Mouse (Mus musculus): Measurements from ENCODE around the gene Stil. TPM values are rescaled to one million over a fixed set of nuclear protein-coding genes. Genes with fewer than 3 reads are reported as not detected.
A peak's percentile ranks its signal among the peaks of the same experiment; 100 is the strongest.

Gene Stil
- total RNA-seq, 2 experiments from 2014 or later, result 0.56 to 0.79 TPM

DNA sequence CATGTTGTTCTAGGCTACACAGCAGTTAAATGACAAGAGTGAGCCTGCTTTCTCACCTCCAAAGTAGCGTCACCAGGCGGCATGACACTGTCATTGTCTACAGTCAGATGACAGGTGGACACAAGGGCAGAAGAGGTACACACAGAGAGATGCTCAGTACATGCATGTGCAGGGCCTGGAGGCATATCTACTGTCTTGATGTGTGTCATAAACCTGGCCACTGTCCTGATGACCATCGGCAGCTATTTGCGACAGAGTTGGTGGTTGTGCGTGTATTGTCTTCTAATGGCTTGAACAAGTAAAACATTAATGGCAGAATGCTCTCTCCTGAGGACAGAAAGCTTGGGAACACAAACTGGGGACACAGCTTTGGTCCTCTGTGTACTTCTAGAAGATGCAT is 51.3 kb downstream of the Stil start:
- no peak for DNase-seq

DNA sequence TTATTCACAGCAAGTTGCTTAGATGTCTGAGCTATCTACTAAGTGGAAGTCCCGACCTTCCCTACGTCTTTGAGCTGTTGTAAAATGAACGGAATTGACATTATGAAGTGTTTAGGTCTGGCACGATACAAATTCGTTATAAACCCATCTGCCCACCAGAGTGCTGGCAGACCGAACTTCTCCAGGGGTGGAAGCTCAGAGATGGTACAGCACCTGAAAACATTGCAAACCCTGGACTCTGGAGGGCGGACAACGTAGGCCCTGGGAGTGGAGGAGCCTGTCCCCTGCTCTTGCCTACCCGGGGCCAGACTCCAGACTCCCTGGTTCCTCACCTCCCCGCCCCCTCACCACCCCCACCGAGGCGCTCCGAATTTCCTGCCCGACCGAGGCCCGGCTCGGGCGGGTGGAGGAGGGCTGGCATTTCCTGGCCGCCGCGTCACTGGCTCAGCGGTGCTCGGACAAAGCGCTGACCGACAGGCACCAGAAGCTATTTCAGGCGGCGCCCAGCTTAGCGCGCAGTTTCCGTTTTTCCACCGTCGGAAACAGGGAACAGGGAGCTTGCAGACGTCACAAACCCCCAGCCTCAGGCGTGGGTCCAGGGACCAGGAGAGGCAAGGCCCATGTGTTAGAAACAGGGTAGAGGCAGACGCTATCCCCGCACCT is 52.5 kb downstream of the Stil start:
- DNase-seq, result peak; percentile 74 to 81

DNA sequence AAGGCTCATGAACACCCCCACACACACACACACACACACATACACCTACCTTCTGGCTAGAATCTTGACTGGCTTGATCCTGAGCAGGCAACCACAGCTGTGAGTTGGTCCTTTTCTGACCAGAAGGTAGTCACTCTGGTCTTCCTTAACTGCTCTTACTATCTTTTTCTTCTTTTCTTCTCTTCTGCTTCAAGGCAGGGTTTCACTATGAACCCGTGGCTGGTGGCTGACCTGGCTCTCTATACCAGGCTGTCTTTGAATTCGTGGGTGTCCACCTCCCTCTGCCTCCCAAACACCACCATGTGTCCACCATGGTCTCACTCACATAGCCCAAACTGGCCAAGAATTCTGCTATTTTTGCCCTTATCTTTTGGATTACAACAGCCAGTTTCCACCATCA is 55.1 kb downstream of the Stil start:
- no peak for DNase-seq

DNA sequence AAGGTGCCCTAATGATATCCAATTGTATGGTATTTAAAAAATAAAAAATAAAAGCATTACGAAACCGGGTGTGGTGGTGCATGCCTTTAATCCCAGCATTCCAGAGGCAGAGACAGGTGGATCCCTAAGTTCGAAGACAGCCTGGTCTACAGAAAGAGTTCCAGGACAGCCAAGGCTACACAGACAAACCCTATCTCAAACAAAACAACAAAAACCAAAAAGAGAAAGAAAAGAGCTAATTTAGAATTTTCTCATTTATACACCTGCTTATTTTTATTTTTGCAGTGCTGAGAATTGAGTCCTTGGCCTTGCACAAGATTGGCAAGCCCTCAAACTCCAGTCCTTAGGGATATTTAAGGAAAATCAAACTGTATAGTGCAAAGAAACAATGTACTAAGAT is 55.7 kb downstream of the Stil start:
- DNase-seq, result no peak

DNA sequence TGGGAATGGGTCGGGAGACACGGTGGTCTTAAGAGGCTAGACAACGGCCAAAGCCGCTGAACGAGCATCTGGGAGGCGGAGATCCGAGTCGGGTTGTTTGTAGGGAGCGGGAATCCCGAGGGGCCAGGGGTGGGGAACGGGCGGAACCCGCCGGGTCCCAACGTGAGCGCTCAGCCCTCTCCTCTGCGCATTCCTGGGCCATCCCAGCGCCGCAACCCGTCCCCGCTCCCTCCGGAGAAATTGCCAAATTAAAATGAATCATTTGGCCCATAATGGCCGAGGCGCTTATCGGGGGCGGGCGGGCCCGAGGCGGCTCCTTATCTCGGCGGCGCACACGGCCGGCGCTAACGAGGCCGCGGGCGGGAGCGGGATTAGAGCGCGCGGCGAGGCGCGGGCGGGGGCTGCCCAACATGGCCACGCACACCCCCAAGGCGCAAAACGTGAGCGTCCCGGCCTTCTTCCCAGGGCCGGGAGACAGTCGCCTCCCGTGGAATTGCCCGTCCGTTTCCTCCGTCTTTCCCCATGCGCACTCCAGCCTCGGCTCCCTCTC is 56.5 kb downstream of the Stil start, which contains the start of gene Tal1:
Gene Tal1 (plus strand): TSS at position 56 of the 550 bp plus-strand sequence.
- peak in 1 of 2 experiments; percentile 33 for DNase-seq

GRCm38 (mm10) chr4:115056921-115057673 is 57.1 kb downstream of the Stil start:
- DNase-seq, result peak; percentile 58 to 66

DNA sequence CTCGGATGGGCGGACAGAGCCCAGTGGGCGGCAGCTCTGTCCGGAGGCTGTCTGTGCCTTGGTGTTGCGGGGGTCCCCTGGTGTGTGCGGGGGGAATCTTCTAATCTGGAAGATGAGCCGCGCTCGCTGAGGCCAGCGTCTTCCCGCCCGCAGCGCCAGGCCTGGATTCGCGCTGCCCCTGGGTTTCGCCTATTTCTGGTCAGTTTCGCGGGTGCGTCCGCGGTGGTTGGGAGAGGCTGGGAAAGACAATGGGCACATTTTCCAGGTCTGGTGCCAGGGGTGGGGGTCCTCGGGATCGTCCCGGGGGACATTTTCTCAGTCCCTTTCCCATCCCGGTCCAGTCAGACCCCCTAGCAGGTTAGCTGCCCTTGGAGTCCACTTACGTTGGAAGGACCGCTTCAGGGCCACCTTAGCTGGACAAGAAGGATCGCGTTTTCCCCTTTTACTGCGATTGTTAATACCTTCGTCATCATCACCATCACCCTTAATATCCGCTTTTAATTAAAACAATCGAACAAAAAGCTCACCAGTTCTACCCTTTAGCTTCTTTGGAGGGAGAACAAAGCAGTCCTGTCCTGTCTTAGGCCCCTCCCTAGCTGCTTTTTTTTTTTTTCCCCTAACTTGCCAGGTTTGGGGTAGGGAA is 57.8 kb downstream of the Stil start:
- no peak for DNase-seq

DNA sequence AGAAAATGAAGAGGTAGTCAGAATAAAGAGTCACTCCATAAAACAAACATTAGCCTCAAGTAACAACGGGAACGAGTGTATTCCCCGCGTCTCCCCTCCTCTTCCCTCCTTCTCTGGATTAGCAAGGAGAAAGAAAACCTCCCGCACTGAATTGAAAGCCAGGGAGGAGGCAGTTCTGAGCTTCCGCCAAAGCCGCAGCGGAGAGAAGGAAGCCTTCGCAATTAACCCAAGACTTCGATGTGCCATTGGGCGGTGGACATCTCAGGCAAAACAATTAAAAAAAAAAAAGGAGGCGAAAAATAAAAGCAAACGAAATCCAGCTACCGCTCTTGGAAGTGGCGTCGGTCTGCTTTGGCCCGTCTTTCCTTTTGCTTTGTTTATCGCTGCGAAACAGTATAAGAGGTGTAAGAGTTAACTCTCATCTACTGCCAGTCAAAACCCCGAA is 58.4 kb downstream of the Stil start:
- DNase-seq, result peak in 1 of 2 experiments; percentile 12

DNA sequence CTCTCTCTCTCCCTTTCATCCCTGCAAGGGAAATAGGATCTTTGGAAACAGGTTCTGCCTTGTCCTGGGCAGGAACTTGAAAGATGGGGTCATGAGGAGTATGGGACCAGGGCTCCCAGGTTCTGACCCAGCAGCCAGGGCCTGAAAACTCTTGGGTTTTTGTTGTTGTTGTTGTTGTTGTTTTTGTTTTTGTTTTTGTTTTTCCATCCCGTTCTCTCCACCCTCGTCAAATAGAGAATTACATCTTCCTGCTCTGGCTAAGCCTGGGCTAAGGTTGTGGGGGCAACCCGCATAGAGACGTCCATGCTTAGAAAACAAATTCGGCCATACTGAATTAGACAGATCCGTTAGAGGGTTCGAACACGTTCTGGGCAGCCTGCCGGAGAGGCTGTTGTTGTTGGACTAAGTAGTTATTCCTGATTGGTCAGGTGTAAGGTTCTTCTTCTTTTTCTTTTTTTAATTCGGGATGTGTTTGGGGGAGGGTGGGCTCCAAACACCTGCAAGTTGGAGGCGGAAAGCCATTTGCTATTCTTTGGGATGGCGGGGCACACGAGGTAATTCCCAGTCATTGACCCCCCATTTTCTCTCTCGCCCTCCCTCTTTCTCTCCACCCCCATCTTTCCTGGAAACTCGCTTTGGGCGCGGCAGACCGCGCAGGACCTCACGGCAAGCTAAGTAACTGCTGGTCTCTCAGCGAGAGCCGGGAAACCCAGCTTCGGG is 59.1 kb downstream of the Stil start:
- DNase-seq, result no peak

GRCm38 (mm10) chr4:115059871-115060270 is 59.9 kb downstream of the Stil start:
- DNase-seq, result peak in 1 of 2 experiments; percentile 32

GRCm38 (mm10) chr4:115060753-115061152 is 60.8 kb downstream of the Stil start:
- DNase-seq, result no peak

DNA sequence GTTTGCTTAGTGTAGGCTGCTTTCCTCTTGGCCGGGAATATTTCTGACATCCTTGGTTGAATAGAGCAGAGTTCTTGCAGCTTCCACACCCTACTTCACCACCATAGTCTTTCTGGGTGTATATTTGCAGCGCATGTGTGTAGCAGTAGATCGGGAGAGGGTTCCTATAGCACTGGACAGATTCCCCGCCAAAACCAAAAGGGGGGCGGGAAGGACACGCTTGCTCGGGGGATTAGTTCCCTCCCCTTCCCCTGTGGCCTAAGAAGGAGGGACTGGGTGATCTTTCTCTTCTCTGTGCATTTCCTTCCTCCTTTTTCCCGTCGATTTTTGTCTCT is 62.5 kb downstream of the Stil start:
- DNase-seq, result no peak

- peak; percentile 32 to 53 for DNase-seq
These were observed 63.0 kb downstream of the Stil start for GRCm38 (mm10) chr4:115062875-115063517.

- DNase-seq, result no peak
These were observed 63.7 kb downstream of the Stil start for GRCm38 (mm10) chr4:115063518-115064239.

- no peak for DNase-seq
These were observed 71.7 kb downstream of the Stil start for GRCm38 (mm10) chr4:115071668-115072067.

DNA sequence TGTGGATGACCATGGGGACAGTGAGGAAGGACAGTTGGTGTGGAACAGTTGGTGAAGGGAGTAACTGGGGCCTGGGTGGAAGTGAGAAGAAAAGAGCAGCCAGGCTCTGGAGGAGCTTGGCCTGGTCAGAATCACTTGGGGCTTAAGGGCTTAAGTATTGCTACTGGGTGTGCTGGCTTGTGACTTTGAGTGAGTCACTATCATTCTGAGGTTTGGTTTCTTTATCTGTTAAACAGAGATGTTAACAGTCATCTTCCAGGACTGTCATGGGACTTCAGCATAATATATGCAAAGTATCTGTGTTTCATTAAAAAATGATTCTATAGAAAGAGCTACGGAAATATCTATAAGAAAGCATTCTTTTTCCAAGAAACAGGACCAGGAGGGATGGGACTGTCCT is 74.8 kb downstream of the Stil start:
- no peak for DNase-seq

GRCm38 (mm10) chr4:115075204-115075915 is 75.4 kb downstream of the Stil start:
- DNase-seq, result peak in 1 of 2 experiments; percentile 34

GRCm38 (mm10) chr4:115078892-115079820 is 79.2 kb downstream of the Stil start:
- peak in 1 of 2 experiments; percentile 41 for DNase-seq

GRCm38 (mm10) chr4:115079821-115080349 is 79.9 kb downstream of the Stil start:
- DNase-seq, result no peak
